Mouse (Mus musculus): ENCODE data around the gene Tnrc6b. TPM values are rescaled to one million over a fixed set of nuclear protein-coding genes. Genes with fewer than 3 reads are reported as not detected.
"Not testable (repeated sequence)": the region's sequence is repeated elsewhere in the genome, so short reads cannot be mapped to it uniquely, and the experiment has no call there.

Tnrc6b gene
- polyA plus RNA-seq, 1 experiment, result 65.3 TPM

GRCm38 (mm10) chr15:80913803-80914202 lies 202.7 kb downstream of the Tnrc6b start:
- no peak for TF ChIP-seq CTCF (IDR thresholded peaks at IDR 0.05; ENCODE audit: control insufficient read depth, insufficient read depth, low read length)
- no peak for TF ChIP-seq POLR2A (IDR thresholded peaks at IDR 0.05; ENCODE audit: borderline replicate concordance, control insufficient read depth, low read depth, low read length)
- Histone ChIP-seq H3K4me3 (replicated peaks; ENCODE audit: control insufficient read depth, low read depth, low read length) (no peak overlapping the region), H3K27ac (ENCODE audit: control insufficient read depth, insufficient read depth, low read depth, low read length, poor library complexity) (no peak overlapping the region), H3K4me1 (ENCODE audit: control insufficient read depth, insufficient read depth, low read length) (peaks cover 2% of the 10 kb centered on the region)
- WGBS, result 75% methylated on average over 1 of the region's 1 CpGs

GRCm38 (mm10) chr15:80915850-80916249 lies 204.7 kb downstream of the Tnrc6b start:
- no peak overlapping the region for H3K27ac ChIP-seq (ENCODE audit: control insufficient read depth, insufficient read depth, low read depth, low read length, poor library complexity)
- TF ChIP-seq CTCF (IDR thresholded peaks at IDR 0.05; ENCODE audit: control insufficient read depth, insufficient read depth, low read length) (no peak), POLR2A (IDR thresholded peaks at IDR 0.05; ENCODE audit: borderline replicate concordance, control insufficient read depth, low read depth, low read length) (no peak)
- no peak overlapping the region for H3K4me3 ChIP-seq (replicated peaks; ENCODE audit: control insufficient read depth, low read depth, low read length)
- H3K4me1 ChIP-seq (ENCODE audit: control insufficient read depth, insufficient read depth, low read length), result peaks cover 2% of the 10 kb centered on the region
- 94% methylated on average over 2 of the region's 2 CpGs for WGBS

GRCm38 (mm10) chr15:80916621-80917020 lies 205.5 kb downstream of the Tnrc6b start:
- Histone ChIP-seq H3K27ac (ENCODE audit: control insufficient read depth, insufficient read depth, low read depth, low read length, poor library complexity) (no peak overlapping the region), H3K4me3 (replicated peaks; ENCODE audit: control insufficient read depth, low read depth, low read length) (no peak overlapping the region), H3K4me1 (ENCODE audit: control insufficient read depth, insufficient read depth, low read length) (no peaks in the 10 kb centered on the region; the same call in 1 of the 2 replicates)
- no peak for TF ChIP-seq CTCF (IDR thresholded peaks at IDR 0.05; ENCODE audit: control insufficient read depth, insufficient read depth, low read length)
- no peak for TF ChIP-seq POLR2A (IDR thresholded peaks at IDR 0.05; ENCODE audit: borderline replicate concordance, control insufficient read depth, low read depth, low read length)
- WGBS, result 90% methylated on average over 7 of the region's 7 CpGs

GRCm38 (mm10) chr15:80920346-80920745 lies 209.2 kb downstream of the Tnrc6b start:
- no peak overlapping the region for H3K27ac ChIP-seq (ENCODE audit: control insufficient read depth, insufficient read depth, low read depth, low read length, poor library complexity)
- no peak for TF ChIP-seq POLR2A (IDR thresholded peaks at IDR 0.05; ENCODE audit: borderline replicate concordance, control insufficient read depth, low read depth, low read length)
- H3K4me3 ChIP-seq (replicated peaks; ENCODE audit: control insufficient read depth, low read depth, low read length), result no peak overlapping the region
- no peaks in the 10 kb centered on the region; the same call in 1 of the 2 replicates for H3K4me1 ChIP-seq (ENCODE audit: control insufficient read depth, insufficient read depth, low read length)
- 92% methylated on average over 3 of the region's 3 CpGs for WGBS

GRCm38 (mm10) chr15:80921781-80922180 lies 210.7 kb downstream of the Tnrc6b start:
- Histone ChIP-seq H3K4me3 (replicated peaks; ENCODE audit: control insufficient read depth, low read depth, low read length) (no peak overlapping the region), H3K4me1 (ENCODE audit: control insufficient read depth, insufficient read depth, low read length) (no peaks in the 10 kb centered on the region; the same call in 1 of the 2 replicates), H3K27ac (ENCODE audit: control insufficient read depth, insufficient read depth, low read depth, low read length, poor library complexity) (no peak overlapping the region)
- 68% methylated on average over 4 of the region's 4 CpGs for WGBS
- TF ChIP-seq POLR2A (IDR thresholded peaks at IDR 0.05; ENCODE audit: borderline replicate concordance, control insufficient read depth, low read depth, low read length) (no peak), CTCF (IDR thresholded peaks at IDR 0.05; ENCODE audit: control insufficient read depth, insufficient read depth, low read length) (no peak)

GRCm38 (mm10) chr15:80924211-80924610 lies 213.1 kb downstream of the Tnrc6b start:
- no peak for TF ChIP-seq POLR2A (IDR thresholded peaks at IDR 0.05; ENCODE audit: borderline replicate concordance, control insufficient read depth, low read depth, low read length)
- no peak for TF ChIP-seq CTCF (IDR thresholded peaks at IDR 0.05; ENCODE audit: control insufficient read depth, insufficient read depth, low read length)
- Histone ChIP-seq H3K4me3 (replicated peaks; ENCODE audit: control insufficient read depth, low read depth, low read length) (no peak overlapping the region), H3K27ac (ENCODE audit: control insufficient read depth, insufficient read depth, low read depth, low read length, poor library complexity) (no peak overlapping the region), H3K4me1 (ENCODE audit: control insufficient read depth, insufficient read depth, low read length) (no peaks in the 10 kb centered on the region; the same call in 1 of the 2 replicates)
- 74% methylated on average over 2 of the region's 2 CpGs for WGBS

GRCm38 (mm10) chr15:80928811-80929355 lies 217.8 kb downstream of the Tnrc6b start:
- Histone ChIP-seq H3K4me3 (replicated peaks; ENCODE audit: control insufficient read depth, low read depth, low read length) (no peak overlapping the region), H3K4me1 (ENCODE audit: control insufficient read depth, insufficient read depth, low read length) (no peaks in the 10 kb centered on the region; the same call in 1 of the 2 replicates), H3K27ac (ENCODE audit: control insufficient read depth, insufficient read depth, low read depth, low read length, poor library complexity) (no peak overlapping the region)
- WGBS, result 79% methylated on average over 20 of the region's 20 CpGs
- no peak for TF ChIP-seq POLR2A (IDR thresholded peaks at IDR 0.05; ENCODE audit: borderline replicate concordance, control insufficient read depth, low read depth, low read length)

GRCm38 (mm10) chr15:80930048-80930571 lies 219.0 kb downstream of the Tnrc6b start:
- no peak overlapping the region for H3K4me3 ChIP-seq (replicated peaks; ENCODE audit: control insufficient read depth, low read depth, low read length)
- H3K27ac ChIP-seq (ENCODE audit: control insufficient read depth, insufficient read depth, low read depth, low read length, poor library complexity), result no peak overlapping the region
- TF ChIP-seq POLR2A (IDR thresholded peaks at IDR 0.05; ENCODE audit: borderline replicate concordance, control insufficient read depth, low read depth, low read length), result no peak
- 84% methylated on average over 16 of the region's 16 CpGs for WGBS
- H3K4me1 ChIP-seq (ENCODE audit: control insufficient read depth, insufficient read depth, low read length), result no peaks in the 10 kb centered on the region; the same call in 1 of the 2 replicates

- not testable (repeated sequence) for H3K4me3 ChIP-seq (replicated peaks; ENCODE audit: control insufficient read depth, low read depth, low read length); H3K4me1 ChIP-seq (ENCODE audit: control insufficient read depth, insufficient read depth, low read length); H3K27ac ChIP-seq (ENCODE audit: control insufficient read depth, insufficient read depth, low read depth, low read length, poor library complexity)
- WGBS, result 88% methylated on average over 23 of the region's 23 CpGs
These were observed 219.7 kb downstream of the Tnrc6b start for GRCm38 (mm10) chr15:80930676-80931320.

Measured in bone marrow, adult 2 months (tissue).